Mouse (Mus musculus) embryonic facial prominence, embryonic 11.5 days (tissue): ENCODE data around the gene Ube2h. TPM values are rescaled to one million over a fixed set of nuclear protein-coding genes. Genes with fewer than 3 reads are reported as not detected.

ENCODE experiments used
- ATAC-seq: fragments of 200-750 bp; cut with Nextera tagmentation; replicated peaks from 2 replicates; pipeline ENCODE4 v1.8.0; 2017; ENCODE audit warnings: low read depth; ENCODE audit not compliant: insufficient number of reproducible peaks, low FRiP score, low TSS enrichment
- DNase-seq: peaks from one replicate; pipeline ENCODE4 v3.0.0-alpha.2; 2015; ENCODE audit warnings: low spot score
- H3K27ac ChIP-seq: fragments of 300-500 bp; sonication (generic); replicated peaks from 2 replicates; pipeline ENCODE4 v1.5.1; 2014; ENCODE audit warnings: mild to moderate bottlenecking, low read depth, low read length, control low read depth
- H3K27me3 ChIP-seq: fragments of 300-500 bp; sonication (generic); 2 replicates; pipeline ENCODE4 v1.6.1; 2014; ENCODE audit warnings: mild to moderate bottlenecking, low read length, moderate library complexity, mixed read lengths; ENCODE audit not compliant: control insufficient read depth, insufficient read depth
- H3K36me3 ChIP-seq: fragments of 300-500 bp; sonication (generic); replicated peaks from 2 replicates; pipeline ENCODE4 v1.6.1; 2014; ENCODE audit warnings: low read depth, mild to moderate bottlenecking, low read length, moderate library complexity, mixed read lengths; ENCODE audit not compliant: control insufficient read depth, insufficient read depth
- H3K4me1 ChIP-seq: fragments of 300-500 bp; sonication (generic); 2 replicates; pipeline ENCODE4 v1.6.1; 2014; ENCODE audit warnings: low read length, mixed read lengths; ENCODE audit not compliant: control insufficient read depth, insufficient read depth
- H3K4me2 ChIP-seq: fragments of 300-500 bp; sonication (generic); 2 replicates; pipeline ENCODE4 v1.6.1; 2014; ENCODE audit warnings: low read depth, mild to moderate bottlenecking, control low read depth, low read length, moderate library complexity
- H3K4me3 ChIP-seq: fragments of 300-500 bp; sonication (generic); 2 replicates; pipeline ENCODE4 v1.5.1; 2014; ENCODE audit warnings: low read depth, low read length, control low read depth
- H3K9ac ChIP-seq: fragments of 300-500 bp; sonication (generic); replicated peaks from 2 replicates; pipeline ENCODE4 v1.6.1; 2014; ENCODE audit warnings: mild to moderate bottlenecking, control low read depth, low read length
- H3K9me3 ChIP-seq: fragments of 300-500 bp; sonication (generic); replicated peaks from 2 replicates; pipeline ENCODE4 v1.6.1; 2016; ENCODE audit warnings: mild to moderate bottlenecking, low read length, inconsistent platforms, mixed read lengths; ENCODE audit not compliant: control insufficient read depth
- WGBS: fragments of 180-500 bp; shearing (Covaris S2); extraction: QIAGEN DNeasy Blood & Tissue Kit; methylation state at CpG from one replicate; pipeline ENCODE4 v1.1.7; 2014; 5-methylcytosine and 5-hydroxymethylcytosine counted together
- polyA plus RNA-seq: library from polyadenylated mRNA; unstranded; fragments of >200 nt; fragmentation: Nextera tagmentation; extraction: Ambion mirVana; gene quantifications from 2 replicates; pipeline ENCODE4 v1.2.1, GENCODE M21; 2014

Ube2h gene
- polyA plus RNA-seq, 1 experiment from 2014 or later, result 52.4 TPM

- no peaks in the 10 kb centered on the region for H3K4me1 ChIP-seq
- H3K27ac ChIP-seq, result no peak overlapping the region
- H3K9ac ChIP-seq, result no peak overlapping the region
- no peak overlapping the region for H3K4me3 ChIP-seq
- H3K4me2 ChIP-seq, result no peak overlapping the region
- H3K36me3 ChIP-seq, result peaks cover 5% of the 10 kb centered on the region; the same call in 1 of the 2 replicates
- DNase-seq (no peak), ATAC-seq (no peak)
- no peaks in the 10 kb centered on the region for H3K9me3 ChIP-seq
- 83% methylated on average over 1 of the region's 1 CpGs for WGBS
- no peaks in the 10 kb centered on the region for H3K27me3 ChIP-seq
Observed at GRCm38 (mm10) chr6:30257962-30258361, 46.4 kb downstream of the Ube2h start.

GRCm38 (mm10) chr6:30255846-30256245 lies 48.5 kb downstream of the Ube2h start:
- Histone ChIP-seq H3K27me3 (no peaks in the 10 kb centered on the region), H3K4me2 (no peak overlapping the region), H3K9me3 (no peaks in the 10 kb centered on the region), H3K4me3 (no peak overlapping the region), H3K9ac (no peak overlapping the region), H3K36me3 (peaks cover 8% of the 10 kb centered on the region; the same call in 1 of the 2 replicates), H3K27ac (no peak overlapping the region), H3K4me1 (no peaks in the 10 kb centered on the region)
- ATAC-seq (no peak), DNase-seq (no peak)
- WGBS, result 68% methylated on average over 1 of the region's 1 CpGs

GRCm38 (mm10) chr6:30252271-30253010 lies 51.9 kb downstream of the Ube2h start:
- Histone ChIP-seq H3K9me3 (no peaks in the 10 kb centered on the region), H3K36me3 (0 out of 2 replicates have a peak, but pooled peaks cover 2% of the 10 kb centered on the region), H3K4me3 (no peak overlapping the region), H3K27me3 (no peaks in the 10 kb centered on the region), H3K9ac (no peak overlapping the region), H3K27ac (no peak overlapping the region), H3K4me2 (no peak overlapping the region), H3K4me1 (no peaks in the 10 kb centered on the region)
- WGBS, result 91% methylated on average over 5 of the region's 5 CpGs
- no peak for DNase-seq
- ATAC-seq, result no peak

DNA sequence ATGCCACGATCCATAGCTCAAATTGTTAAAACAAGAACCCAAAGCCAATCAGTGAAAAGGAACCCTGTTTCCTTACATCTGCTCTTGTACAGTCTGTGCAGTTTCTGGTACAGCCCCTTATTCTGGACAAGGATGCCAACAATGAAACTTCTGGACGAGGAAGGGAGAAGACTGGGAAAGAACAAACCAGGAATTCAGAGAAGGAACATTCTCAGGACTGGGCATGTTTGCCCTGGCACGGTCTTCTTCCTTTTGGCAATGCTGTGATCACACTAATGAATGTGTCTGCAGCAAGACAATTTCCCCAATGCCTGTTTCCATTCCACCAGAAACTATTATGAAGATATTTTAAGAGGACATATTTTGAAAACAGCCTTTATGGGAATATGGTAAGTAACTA lies 55.6 kb downstream of the Ube2h start:
- H3K36me3 ChIP-seq, result 0 out of 2 replicates have a peak, but pooled peaks cover 2% of the 10 kb centered on the region
- H3K4me1 ChIP-seq, result no peaks in the 10 kb centered on the region
- no peak overlapping the region for H3K4me2 ChIP-seq
- ATAC-seq, result no peak
- no peak overlapping the region for H3K27ac ChIP-seq
- no peaks in the 10 kb centered on the region for H3K9me3 ChIP-seq
- H3K9ac ChIP-seq, result no peak overlapping the region
- 89% methylated on average over 3 of the region's 3 CpGs for WGBS
- DNase-seq, result no peak
- H3K4me3 ChIP-seq, result no peak overlapping the region
- H3K27me3 ChIP-seq, result no peaks in the 10 kb centered on the region

GRCm38 (mm10) chr6:30245940-30246339 lies 58.4 kb downstream of the Ube2h start:
- WGBS, result 92% methylated on average over 5 of the region's 5 CpGs
- no peak for ATAC-seq

DNA sequence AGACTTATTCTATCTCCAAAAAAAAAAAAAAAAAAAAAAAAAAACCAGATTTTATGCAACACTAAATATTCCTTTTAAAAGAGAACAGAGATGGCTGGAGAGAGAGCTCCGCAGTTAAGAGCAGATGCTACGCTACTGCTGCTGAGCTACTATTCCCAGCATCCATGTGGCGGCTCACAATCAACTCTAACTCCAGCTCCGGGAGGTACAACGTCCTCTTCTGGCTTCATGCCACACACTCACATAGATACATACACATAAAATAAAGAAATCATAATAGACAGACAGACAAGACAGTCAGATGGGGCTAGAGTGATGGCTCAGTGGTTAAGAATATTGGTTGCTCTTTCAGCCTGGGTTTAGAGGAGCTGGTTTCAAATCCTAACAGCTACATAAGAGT lies 58.9 kb downstream of the Ube2h start:
- Histone ChIP-seq H3K9me3 (no peaks in the 10 kb centered on the region), H3K4me1 (no peaks in the 10 kb centered on the region), H3K27me3 (no peaks in the 10 kb centered on the region), H3K27ac (no peak overlapping the region), H3K9ac (no peak overlapping the region), H3K36me3 (no peaks in the 10 kb centered on the region), H3K4me3 (no peak overlapping the region), H3K4me2 (no peak overlapping the region)
- ATAC-seq (no peak), DNase-seq (no peak)
- WGBS, result 90% methylated on average over 5 of the region's 5 CpGs

More at GRCm38 (mm10) chr6:30245940-30246339, 58.4 kb downstream of the Ube2h start:
- Histone ChIP-seq H3K9ac (no peak overlapping the region), H3K27ac (no peak overlapping the region), H3K36me3 (no peaks in the 10 kb centered on the region), H3K4me3 (no peak overlapping the region), H3K27me3 (no peaks in the 10 kb centered on the region), H3K9me3 (no peaks in the 10 kb centered on the region), H3K4me1 (no peaks in the 10 kb centered on the region), H3K4me2 (no peak overlapping the region)
- DNase-seq, result no peak

- no peaks in the 10 kb centered on the region for H3K4me1 ChIP-seq
- no peak overlapping the region for H3K9ac ChIP-seq
- no peak for ATAC-seq
- no peaks in the 10 kb centered on the region for H3K9me3 ChIP-seq
- no peaks in the 10 kb centered on the region for H3K27me3 ChIP-seq
- no peak overlapping the region for H3K4me2 ChIP-seq
- no peak overlapping the region for H3K4me3 ChIP-seq
- no peak for DNase-seq
- H3K27ac ChIP-seq, result no peak overlapping the region
- WGBS, result 92% methylated on average over 9 of the region's 9 CpGs
- peaks cover 3% of the 10 kb centered on the region for H3K36me3 ChIP-seq
Observed at GRCm38 (mm10) chr6:30243347-30244007, 60.9 kb downstream of the Ube2h start.

DNA sequence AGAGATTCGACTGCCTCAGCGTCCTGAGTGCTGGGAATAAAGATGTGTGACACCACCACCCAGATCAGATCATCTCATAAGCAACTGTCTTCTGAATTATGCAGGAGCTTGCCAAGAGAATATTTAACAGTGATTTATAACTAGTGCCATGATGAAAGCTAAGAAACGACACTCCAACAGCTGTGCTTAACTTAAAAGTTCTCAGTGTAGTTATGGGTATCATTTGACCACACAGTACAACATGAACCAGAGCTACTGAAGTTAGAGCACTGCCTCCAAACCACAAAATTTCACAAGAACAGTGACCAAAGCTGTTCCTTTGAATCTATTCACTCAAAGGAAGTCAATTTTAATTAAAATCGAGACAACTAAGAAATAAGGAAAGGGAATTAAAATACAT lies 61.4 kb downstream of the Ube2h start:
- H3K27ac ChIP-seq, result no peak overlapping the region
- peaks cover 3% of the 10 kb centered on the region for H3K36me3 ChIP-seq
- WGBS, result 92% methylated on average over 4 of the region's 4 CpGs
- H3K4me3 ChIP-seq, result no peak overlapping the region
- DNase-seq (no peak), ATAC-seq (no peak)
- no peaks in the 10 kb centered on the region for H3K4me1 ChIP-seq
- no peaks in the 10 kb centered on the region for H3K27me3 ChIP-seq
- H3K4me2 ChIP-seq, result no peak overlapping the region
- H3K9me3 ChIP-seq, result no peaks in the 10 kb centered on the region
- no peak overlapping the region for H3K9ac ChIP-seq
